Mouse (Mus musculus) urinary bladder, postnatal 14 days (tissue): ENCODE measurements at regions not wholly inside any gene's neighbourhood (a gene's known extent, or its start where the extent isn't known, plus 50 kb on each side); places are given as distances from the start of the nearest gene placed in this dataset.

Experiments used
- DNase-seq: peaks from one replicate; pipeline ENCODE4 v3.0.0; 2021; ENCODE audit warnings: low spot score

DNA sequence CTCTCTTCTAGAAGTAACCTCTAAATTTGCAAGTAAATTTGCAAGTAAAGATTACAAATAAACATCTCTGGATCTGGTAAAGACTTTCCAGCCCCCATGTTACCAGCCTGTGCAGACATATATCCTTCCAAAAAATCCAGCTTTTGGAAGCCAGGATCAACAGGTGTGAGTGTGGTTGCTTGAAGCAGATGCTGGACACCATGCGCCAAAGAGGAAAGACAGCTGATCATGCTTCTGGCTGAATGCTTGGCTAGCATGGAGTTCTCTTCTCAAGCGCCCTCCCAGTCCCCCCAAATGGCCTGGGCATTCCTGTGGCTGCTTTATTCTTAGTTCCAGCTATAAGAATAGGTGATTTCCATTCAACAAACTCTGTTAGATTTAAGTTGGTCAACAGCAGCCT lies 404.9 kb downstream of the Gm45692 start:
- no peak for DNase-seq

DNA sequence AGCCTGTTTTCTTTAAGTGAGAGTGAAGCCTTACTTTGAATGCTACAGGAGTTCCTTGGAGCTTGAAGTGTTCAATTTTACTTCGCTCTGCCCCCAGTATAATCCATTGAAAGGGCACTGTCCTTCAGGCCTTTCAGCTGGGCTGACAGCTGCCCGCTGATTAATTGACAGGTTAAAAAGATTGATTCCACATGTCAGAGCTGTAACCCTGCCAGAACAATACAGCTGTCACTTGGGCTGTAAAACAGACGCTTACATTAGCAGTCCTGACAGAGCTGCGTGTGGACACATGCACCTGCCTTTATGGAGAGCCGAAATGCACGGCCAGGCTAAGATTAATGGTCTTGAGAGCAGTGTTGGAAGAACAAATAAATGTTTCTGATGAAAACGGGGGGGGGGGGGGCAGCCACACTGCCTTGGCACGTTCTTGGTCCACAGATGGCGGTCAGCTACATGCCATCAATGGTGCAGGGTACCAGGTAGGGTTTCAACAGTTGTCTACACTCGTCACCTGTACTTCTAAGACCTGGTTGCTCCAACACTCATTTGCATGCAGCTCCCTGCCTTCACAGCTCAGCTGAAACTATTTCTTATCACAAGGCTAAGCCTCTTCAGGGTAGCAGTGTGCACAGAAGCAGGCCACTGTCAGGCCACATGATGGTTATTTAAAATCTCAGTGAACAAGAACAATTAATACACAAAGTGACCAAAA lies 407.3 kb downstream of the Gm45692 start:
- DNase-seq, result no peak

DNA sequence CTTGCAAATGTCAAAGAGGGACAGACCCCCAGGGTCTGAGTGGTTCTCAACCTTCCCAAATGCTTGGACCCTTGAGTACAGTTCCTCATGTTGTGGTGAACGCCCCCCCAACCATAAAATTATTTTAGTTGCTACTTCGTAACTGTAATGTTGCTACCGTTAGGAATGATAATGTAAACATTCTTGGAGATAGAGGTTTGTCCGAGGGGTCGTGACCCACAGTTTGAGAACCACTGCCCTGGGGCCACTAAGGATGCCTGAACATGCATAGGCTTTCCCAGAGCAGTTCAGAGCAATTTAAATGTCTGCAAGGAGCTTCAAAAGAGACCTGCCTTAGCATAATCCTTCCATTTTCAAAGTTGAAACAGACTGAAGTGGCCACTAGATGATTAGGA lies 407.8 kb downstream of the Gm45692 start:
- DNase-seq, result no peak

DNA sequence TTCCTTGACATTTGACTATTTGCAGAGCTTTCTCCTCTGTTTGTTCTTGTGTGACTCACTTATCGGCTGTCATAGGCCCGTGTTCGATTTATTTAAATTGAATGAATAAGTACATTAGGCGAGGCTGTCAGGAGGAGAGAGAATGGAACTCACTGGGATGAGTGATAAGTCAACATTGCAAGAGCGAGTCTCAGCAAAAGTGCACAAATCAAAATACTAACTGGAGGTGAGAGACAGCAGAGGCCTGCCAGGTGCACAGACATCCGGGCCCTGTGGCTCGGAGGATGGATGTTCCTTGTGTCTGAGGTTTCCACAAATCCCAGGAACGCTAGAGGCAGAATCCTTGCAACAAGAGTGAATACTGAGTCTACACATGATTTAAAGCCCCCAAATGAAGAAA lies 410.6 kb downstream of the Gm45692 start:
- DNase-seq, result no peak

DNA sequence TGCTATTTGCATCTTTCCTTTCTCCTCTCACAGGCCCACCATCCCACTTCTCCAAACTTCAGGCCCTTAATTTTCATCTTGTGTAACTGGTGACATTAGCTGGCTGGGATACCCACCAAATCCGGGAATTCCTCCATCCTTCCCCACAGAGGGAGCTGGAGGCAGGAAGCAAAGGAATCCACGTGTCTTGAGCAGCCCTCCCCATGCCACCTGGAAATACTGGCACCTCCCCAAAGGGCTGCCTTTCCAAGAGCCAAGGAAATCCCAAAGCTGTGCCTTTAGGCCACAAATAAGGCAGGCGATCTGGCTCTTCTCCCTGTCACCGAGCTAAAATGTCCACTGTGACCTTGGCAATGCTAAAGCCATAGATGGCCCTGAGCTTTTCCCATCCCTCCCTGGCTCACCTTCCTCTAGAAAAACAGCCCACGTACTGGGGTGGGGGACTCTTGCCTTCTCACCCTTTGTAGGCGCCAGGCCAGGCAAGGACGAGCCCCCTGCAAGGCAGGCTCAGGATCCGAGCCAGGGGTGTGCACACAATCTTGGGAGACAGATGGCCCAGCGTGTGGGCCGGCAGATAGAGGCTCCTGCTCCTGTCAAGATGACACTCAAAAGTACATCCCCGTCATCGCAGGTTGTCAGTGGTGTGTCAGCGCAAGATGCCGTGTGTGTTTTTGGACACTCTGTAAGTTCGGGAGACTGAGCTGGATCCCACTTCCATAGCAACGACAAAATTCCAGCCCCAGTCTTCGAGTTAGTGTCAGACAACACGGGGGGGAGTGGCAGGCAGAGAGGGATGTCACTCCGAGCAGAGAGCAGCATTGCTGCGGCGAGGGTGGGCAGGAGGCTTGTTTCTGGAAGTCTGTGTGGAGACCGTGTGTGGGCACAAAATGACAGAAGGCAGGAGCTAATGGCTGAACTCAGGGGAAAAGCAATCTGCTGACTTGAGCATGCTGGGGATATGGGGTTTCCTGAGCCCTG lies 414.4 kb downstream of the Gm45692 start:
- DNase-seq, result no peak

DNA sequence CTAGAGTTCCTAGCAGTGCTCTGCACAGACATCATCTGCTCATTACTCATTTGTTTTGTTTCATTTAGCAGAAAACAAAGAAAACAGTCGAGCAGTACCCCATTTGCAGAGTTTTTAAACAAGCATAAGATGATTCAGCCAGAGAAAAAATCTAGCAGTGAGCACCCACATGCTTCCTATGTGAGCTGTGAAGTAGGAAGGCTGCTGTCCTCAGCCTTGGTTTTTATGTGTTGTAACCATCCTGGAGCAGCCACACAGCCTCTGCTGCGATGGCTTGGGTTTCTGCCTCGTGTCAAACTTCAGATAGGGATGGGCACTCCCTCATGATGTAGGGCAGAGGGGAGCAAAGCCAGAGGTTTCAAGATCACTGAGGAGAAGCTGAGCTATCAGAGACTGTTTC lies 416.5 kb downstream of the Gm45692 start:
- no peak for DNase-seq

DNA sequence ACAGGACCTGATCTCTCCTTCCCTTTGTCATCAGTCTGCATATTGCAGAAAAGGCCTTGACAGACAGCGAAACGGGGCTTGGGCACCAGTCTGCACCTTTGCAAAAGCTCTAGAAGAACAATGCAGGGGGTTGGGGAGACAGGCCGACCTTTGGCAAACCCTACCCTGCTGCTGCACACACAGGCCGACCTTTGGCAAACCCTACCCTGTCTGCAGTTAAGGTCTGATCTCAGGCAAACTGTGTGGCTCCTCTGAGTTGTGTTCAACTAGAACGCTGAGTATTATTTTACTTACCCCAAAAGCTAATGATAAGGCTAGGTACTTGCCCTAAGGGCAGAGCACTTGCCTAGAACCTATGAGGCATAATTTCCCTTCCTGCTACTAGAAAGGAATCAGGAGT lies 423.4 kb upstream of the Zfp703 start:
- no peak for DNase-seq

DNA sequence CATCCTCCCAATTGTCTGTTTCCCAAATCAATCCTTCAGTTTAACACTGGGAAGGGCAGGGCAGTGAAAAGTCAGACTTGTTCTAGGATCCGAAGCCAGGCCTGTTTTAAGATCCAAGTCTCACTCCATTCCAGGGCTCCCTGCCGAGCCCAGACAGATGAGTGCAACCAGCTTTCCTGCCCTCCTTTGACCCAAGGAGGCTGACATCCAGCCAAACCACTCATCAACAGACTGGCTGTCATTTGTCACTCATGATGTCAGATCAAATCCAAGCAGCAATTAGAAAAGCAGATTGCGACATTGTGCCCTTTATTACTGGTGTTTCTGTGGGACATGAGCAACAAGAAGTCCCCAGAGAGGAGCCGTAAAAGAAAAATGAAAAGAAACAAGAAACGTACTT lies 417.9 kb upstream of the Zfp703 start:
- DNase-seq, result peak; percentile 39

DNA sequence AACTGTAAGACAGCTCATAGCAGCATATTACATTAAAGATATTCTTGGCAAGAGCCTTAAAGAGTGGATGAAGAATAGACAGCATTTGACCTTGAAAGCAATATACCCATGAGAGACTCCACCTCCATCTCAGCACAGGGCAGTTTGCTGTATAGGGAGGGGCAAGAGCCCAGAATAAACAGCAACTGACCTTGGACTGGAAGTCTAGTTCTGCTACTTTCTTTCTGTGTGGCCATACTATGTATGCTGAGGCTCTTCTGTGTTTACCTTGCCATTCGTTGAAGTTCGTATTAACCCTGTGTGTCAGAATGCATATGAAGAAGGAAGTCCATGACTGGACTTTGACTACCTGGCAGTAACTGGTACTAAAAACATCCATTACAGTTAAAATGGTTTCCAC lies 414.0 kb upstream of the Zfp703 start:
- no peak for DNase-seq

DNA sequence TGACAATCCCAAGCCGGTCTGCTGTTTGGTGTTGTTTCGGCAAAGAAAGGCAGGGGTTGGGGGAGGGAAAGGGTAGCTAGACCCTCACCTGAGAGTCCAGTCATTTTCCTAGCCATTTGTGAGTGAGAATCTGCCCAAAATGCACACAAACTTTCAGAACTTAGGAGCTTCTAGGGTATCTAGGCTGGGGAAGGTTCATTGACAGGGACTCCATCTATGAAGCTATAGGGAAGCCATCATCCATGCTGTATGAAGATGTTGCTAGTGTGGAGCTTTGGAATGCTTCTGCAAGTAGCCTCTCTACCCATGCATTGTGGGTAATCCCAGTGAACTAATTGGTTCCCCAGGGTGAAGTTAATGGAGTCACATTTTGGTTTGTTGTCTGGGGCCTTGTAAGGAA lies 412.9 kb upstream of the Zfp703 start:
- no peak for DNase-seq

DNA sequence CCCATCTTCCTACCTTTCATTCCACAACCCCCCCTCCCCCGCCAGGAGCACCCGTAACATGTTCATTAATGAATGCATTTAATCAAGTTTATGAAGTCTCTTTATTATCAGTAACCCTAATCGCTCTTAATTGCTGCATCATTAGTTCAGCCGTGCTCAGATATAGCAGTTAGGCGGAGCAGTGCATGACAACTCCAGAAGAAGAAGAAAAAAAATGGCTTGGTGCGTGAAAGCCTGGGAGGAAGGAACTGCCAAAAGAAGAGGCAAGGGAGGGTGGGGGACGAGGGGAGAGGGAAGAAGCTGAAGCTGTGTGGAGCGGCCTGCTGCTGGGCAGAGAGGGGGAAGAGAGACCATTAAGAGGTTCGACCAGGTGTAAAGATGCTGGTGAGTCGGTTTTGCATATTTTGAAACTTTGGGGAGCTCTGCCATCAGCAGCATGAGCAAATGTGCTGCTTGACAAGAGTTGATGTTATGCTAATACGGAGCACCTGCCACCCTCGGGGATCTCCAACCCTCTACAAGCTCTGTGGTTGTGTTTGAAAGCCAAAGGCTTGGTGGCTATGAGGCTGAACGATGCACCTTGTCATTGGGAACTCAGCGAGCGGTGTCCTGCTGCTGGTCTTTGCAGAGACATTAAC lies 408.6 kb upstream of the Zfp703 start:
- DNase-seq, result no peak

DNA sequence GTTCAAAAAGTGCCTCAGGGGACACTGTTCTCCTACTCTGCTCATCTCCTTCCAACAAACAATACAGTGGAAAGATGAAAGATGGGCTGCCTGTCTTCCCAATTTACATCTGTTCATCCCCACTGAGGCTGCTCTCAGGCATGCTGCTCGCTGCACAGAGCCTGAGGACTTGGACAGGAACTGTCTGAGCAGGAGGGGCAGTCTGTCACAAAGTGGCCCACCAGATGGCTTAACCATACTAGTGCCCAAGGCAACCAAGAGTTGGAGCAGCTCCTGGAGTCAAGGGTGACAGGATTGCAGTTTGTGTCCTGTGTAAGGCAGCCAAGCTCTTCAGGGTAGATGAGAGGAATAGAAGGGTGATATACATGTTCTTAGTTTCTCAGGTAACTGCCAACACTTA lies 388.3 kb upstream of the Zfp703 start:
- DNase-seq, result no peak

DNA sequence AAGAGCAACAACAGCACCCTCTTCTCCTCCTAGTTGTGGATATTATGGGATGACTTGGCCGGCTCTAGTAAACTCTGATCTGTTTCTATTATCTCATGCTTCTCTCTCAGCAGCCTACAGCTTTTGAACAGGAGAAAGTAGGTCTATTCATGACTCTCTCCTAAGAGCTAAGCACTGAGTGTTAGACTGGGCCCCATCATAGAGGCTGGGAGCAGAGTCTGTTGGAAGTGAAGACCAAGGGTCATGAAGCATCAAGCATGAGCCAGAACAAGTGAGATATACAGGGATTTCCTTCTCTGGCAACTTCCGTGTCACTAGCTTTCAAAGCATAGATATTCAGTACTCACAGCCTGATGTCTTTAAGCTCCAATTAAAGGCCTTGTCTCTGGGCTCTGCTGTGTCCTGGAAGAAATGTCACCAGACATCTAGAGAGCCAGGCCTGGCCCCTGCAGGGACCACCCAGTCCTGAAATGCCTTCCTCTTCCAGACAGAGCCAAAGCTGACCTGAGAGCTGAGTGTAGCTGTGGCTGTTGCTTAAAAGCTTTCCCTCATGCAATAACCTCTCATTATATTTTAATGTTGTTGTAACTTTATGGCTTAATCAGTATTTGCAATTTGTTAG lies 386.4 kb upstream of the Zfp703 start:
- DNase-seq, result no peak

DNA sequence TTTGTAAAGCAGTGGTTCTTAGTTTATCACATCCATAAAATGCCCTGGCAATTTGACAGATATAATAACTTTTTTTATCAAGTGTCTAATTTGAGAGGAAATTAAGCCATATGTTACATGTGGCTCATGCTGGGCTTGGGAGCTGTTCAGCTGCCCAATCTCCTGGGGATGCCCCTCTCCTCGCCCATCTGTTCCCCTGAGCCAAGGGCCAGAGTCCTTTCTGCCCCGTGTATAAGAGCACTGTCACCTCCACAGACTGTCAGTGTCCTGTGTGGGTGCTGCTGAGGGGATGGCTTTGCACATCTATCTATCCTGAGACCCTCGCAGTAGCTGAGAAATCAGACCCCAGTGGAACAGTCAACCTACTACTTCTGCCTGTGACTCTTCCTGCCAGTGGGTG lies 385.9 kb upstream of the Zfp703 start:
- no peak for DNase-seq

DNA sequence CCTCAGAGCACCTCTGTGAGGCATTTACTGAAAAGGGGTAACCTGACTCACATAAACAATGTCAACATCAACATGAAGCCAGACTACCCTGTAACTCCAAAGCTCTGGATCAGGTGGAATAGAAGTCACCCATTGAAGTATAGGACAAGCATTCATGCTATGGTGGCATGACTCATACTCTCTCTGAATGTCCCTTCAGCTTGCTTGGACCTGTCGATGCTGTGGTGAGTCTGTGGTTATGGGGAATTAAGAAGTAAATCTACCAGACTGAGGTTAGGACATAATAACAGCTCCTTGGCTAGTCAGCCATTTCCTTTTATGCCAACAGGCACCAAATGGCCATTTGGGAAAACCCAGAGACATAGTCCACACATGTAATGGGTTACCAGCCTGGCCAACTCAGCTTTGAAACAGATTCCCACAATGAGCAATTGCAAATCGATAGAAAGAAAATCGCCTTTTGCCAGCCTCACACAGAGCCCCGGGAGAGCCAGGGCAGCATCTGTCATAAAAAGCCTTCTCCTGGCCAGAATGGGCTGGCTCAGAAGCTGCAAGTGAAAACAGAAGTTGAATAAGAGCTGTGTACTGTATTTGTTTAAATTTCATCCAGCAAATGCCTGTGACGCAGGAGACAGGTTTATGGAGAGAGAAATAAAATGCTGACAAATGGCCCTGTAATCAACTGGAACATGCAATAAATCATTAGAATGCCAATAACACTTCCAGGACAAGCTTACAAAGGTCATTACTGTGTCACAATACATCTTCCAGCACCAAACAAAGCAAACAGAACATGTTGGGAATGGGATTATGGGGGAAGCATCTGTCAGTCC lies 383.4 kb upstream of the Zfp703 start:
- DNase-seq, result peak; percentile 4

DNA sequence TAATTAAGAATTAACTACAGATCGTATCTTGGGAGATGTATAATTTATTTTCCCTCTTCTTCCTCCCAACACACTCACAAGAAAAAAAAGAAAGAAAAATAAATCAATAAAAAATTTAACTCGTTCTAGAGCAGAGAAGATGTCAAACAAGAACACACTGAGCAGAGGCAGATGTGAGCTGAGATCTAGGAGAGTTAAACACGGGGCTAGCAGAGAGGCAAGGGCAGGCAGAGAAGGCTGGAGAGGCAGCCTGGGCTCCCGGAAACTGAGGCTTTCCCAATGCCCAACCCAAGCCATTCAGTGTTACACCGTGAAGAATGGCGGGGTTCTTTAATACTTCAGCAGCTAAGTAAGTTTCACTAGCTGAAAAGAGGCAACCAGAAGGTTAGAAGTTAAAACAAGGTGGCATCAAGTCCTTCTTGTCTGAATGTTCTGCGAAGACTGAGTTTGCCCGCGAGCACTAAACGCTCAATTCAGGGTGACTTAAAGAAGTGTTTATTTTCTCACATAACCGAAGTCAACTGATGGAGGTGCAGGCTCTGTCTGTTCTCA lies 382.7 kb upstream of the Zfp703 start:
- DNase-seq, result no peak

DNA sequence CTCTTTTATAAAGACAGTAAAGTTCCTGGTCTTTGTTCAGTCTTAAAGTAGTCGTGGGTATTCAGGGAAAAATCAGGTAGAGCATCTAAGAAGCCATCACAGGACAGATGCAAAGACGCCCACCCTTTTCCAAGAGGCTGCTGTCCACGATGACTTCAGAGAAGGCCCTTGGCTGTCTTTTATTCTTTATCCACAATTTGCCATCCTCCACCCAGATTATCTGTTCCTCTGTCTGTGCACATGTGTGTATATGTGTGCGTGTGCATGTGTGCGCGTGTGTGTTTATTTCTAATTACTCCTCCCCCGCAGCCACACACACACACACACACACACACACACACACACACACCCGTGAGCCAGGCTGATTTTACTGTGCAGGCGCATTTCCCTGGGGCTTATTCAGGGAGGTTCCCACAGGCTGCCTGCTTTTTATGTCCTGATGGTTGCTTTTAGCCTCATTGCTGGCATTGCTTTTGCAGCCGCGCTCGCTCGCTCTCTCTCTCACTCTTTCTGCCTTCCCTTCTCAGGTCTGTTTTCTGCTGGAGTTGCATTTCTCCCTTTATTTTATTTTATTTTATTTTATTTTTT lies 381.6 kb upstream of the Zfp703 start:
- DNase-seq, result peak; percentile 3

DNA sequence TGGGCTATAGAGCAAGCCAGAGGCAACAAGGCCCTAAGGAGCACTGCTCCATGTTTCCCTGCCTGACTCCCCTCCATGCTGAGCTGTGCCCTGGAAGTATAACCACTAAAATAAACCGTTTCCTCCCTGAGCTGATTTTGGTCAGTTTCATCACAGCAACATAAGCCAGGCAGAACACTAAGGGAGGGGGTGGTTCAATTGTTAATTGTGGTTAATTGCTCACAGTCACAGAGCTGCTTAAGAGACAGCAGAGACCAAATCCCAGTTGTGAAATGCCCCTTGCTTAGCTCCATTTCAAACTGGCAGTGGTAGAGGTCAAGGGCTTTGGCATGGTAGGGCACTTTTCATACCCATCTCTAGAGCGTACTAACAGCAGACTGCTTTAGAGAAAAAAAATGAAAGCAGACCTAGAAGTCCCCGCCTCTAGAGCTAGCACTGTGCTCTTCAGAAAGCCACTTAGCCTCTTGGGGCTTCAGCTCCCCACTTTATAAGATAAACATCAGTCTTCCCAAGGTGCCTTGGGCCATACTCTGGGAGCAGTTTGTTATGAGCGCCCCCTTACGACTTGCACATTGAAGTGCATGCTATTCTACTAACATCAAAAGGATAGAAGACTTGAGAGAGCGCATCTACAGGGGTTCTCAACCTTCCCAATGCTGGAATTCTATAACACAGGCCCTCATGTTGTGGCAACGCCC lies 380.3 kb upstream of the Zfp703 start:
- DNase-seq, result no peak

DNA sequence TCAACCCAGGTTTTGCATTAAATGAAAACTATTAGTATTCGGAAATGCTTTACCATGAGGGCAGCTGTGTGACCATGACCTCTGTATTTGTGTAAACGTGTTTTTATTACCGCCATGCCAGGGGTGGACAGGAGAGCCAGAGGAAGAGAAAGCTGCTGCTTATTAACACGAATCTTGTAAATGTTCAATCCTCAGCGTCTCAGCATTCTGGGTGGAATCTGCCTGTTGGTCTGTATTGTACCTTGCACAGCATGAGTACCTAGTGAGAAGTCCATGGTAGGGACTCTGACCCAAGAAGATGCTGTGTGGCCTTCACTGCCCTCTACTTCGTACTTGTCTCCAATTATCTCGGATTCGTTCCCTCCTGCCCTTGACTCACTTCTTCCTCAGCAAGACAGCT lies 378.6 kb upstream of the Zfp703 start:
- no peak for DNase-seq

DNA sequence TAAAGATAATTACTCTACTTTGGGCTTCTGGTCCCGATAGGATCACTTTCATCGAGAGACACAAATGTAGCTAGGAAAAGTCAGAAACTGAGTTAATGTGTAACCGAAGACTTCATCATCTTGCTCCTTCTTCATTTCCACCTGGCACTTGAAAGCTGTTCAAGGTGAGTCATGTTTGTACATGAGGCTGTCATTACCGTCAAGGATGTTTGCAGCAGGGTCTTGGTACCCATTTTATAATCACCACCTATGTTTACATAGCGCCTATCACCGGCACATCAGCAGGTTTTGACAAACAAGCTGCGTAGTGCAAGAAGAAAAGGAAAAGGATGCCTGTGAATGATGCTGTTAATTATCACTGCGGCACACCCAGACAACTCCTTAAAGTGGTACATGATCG lies 377.0 kb upstream of the Zfp703 start:
- no peak for DNase-seq
